ENCODE assay signal across 12 mouse cellular contexts in the genomic region with DNA sequence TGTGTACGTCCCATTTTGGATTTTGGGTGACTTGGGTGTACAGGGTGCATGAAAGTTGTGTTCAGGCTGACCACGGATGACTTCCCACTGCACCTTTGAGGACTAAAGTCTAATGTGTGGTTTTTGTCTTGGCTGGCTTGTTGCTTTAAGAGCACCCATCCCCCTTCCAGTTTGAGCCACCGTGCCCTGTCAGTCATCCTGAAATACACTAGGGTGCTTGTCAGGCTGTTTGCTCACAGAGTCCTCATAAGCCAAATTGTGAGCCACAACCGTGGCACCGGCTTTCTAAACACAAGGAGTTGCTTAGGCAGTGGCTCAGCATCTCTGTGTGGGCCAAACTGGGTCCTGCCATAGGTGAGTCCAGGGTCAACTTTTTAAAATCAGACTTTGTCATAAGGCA. TPM values are rescaled to one million over a fixed set of nuclear protein-coding genes. Genes with fewer than 3 reads are reported as not detected.
DNase-seq lines count a peak whose midpoint lies in the region; TF ChIP-seq lines count a peak whose summit lies in the region.
"Had no signal": no experiment of that assay in that cellular context is flagged by ENCODE, and none has a peak within 500 bp of the region (broad histone marks: within the 10 kb centered on the region; RNA-seq: fewer than 3 reads in every experiment).

No protein-coding gene starts in this region.

- H3K4me3 ChIP-seq in gastrocnemius, adult 2 months: peak overlapping the region; percentile 59
- H3K4me3 ChIP-seq: erythroblast, embryonic 14.5 days; liver, embryonic 15.5 days had no signal

- no peak for TF ChIP-seq CTCF in gastrocnemius, adult 2 months (IDR thresholded peaks at IDR 0.05)

- H3K27ac ChIP-seq in gastrocnemius, adult 2 months: peak overlapping the region; percentile 85
- H3K27ac ChIP-seq: kidney, postnatal 0 days; liver, embryonic 15.5 days had no signal

- DNase-seq in layer of hippocampus, adult 11-12 months (ENCODE audit: low spot score): peak; percentile 16
- no peak for DNase-seq in layer of hippocampus, adult 9-10 months (ENCODE audit: low spot score)
- DNase-seq in gastrocnemius, adult 2 months: peak; percentile 62
- peak; percentile 45 for DNase-seq in heart, adult 9 months (ENCODE audit: low spot score in 2 of 2)
- peak; percentile 46 for DNase-seq in heart, postnatal 4 days
- DNase-seq in left cerebral cortex, postnatal 14 days (ENCODE audit: low spot score in 2 of 2): no peak
- no peak for DNase-seq in kidney, postnatal 4 days

- intact Hi-C loops in gastrocnemius, adult 2 months (cut with DNase I): no loop called here
- intact Hi-C loops in left cerebral cortex, postnatal 14 days (cut with DNase I): no loop called here

RNA-seq across cellular contexts. Expression of a gene that starts 50.2 kb away (rescaled TPM):
- 10 to 100 TPM; 11.8 to 22.7 TPM for total RNA-seq in gastrocnemius, adult 2 months (2021)
- 10 to 100 TPM; 81.4 to 88.7 TPM for total RNA-seq in heart, postnatal 4 days (2021)
- 1 to 10 TPM; 1.0 to 2.0 TPM for total RNA-seq in left cerebral cortex, postnatal 14 days (2021)
- total RNA-seq: monocyte, adult 5-6 weeks had no signal

RNA-seq across cellular contexts. Expression of a gene that starts 58.5 kb away (rescaled TPM):
- not detected for total RNA-seq in gastrocnemius, adult 2 months (2021)
- not detected for total RNA-seq in heart, postnatal 4 days (2021)
- total RNA-seq in left cerebral cortex, postnatal 14 days (2021): not detected
- total RNA-seq: left cerebral cortex, postnatal 36 days; monocyte, adult 5-6 weeks had no signal

Comparison
In these comparisons a context has a peak if more than half of its experiments do, and no peak if none do; other contexts are left out.
1. DNase-seq: peak in layer of hippocampus, adult 11-12 months (single experiment), gastrocnemius, adult 2 months (single experiment), heart, adult 9 months (2 of 2) and heart, postnatal 4 days (single experiment); none in layer of hippocampus, adult 9-10 months (single experiment), left cerebral cortex, postnatal 14 days (0 of 2) and kidney, postnatal 4 days (0 of 2).
2. RNA of a gene that starts 50.2 kb away (total RNA-seq): 81.4 to 88.7 TPM in heart, postnatal 4 days and 11.8 to 22.7 TPM in gastrocnemius, adult 2 months; 1.0 to 2.0 TPM in left cerebral cortex, postnatal 14 days; every median in the first group is over 4 times any median in the second.